Mouse (Mus musculus) macrophage (primary cell): ENCODE data around the gene Rtl5. TPM values are rescaled to one million over a fixed set of nuclear protein-coding genes. Genes with fewer than 3 reads are reported as not detected.
"Not testable (repeated sequence)": the region's sequence is repeated elsewhere in the genome, so short reads cannot be mapped to it uniquely, and the experiment has no call there.

Experiments used
- H3K27ac ChIP-seq: fragments of 350-480 bp; formaldehyde crosslinking; 2 replicates; pipeline ENCODE4 v1.9.0; 2021
- H3K36me3 ChIP-seq: fragments of 350-480 bp; formaldehyde crosslinking; 2 replicates; pipeline ENCODE4 v1.9.0; 2021; ENCODE audit errors: inconsistent target
- H3K4me3 ChIP-seq: fragments of 350-480 bp; formaldehyde crosslinking; 2 replicates; pipeline ENCODE4 v1.9.0; 2021; ENCODE audit errors: inconsistent target
- H3K79me2 ChIP-seq: fragments of 350-480 bp; formaldehyde crosslinking; 2 replicates; pipeline ENCODE4 v1.9.0; 2021; ENCODE audit errors: inconsistent target
- WGBS: methylation state at CpG from one replicate; pipeline ENCODE4 v1.1.7; 2026; ENCODE audit warnings: inconsistent platforms; ENCODE audit not compliant: missing documents; 5-methylcytosine and 5-hydroxymethylcytosine counted together
- polyA plus RNA-seq: library from polyadenylated mRNA; stranded (reverse); fragments of 250-400 nt; gene quantifications from 3 replicates; pipeline ENCODE4 v1.2.4, GENCODE M21; 2018; ENCODE audit warnings: inconsistent platforms
- total RNA-seq, 78 experiments: library from RNA; depleted of rRNA; stranded (reverse); fragments of 250-400 nt; gene quantifications; 1 replicate in 9 of 78; 2 replicates in 24 of 78; 3 replicates in 43 of 78; 4 replicates in 2 of 78; pipeline ENCODE4 v1.2.4; 2018; ENCODE audit warnings: inconsistent platforms in 56 of 78

The Rtl5 gene
- total RNA-seq (2018; cell fraction: chromatin; rRNA removed): 10 to 100 TPM in 19 of 26 experiments, 1 to 10 TPM in 7; 5.0 to 83.3 (median 14.5) TPM
- 10 to 100 TPM in 20 of 26 experiments, 1 to 10 TPM in 6; 6.2 to 28.4 (median 14.0) TPM for total RNA-seq (2018; cell fraction: cytosol; rRNA removed)
- total RNA-seq (2018; cell fraction: nucleus; rRNA removed): 10 to 100 TPM in 25 of 26 experiments, 1 to 10 TPM in 1; 8.4 to 57.4 (median 25.4) TPM
- polyA plus RNA-seq: 7.6 to 21.8 TPM (median 8.2 TPM) in 3 replicates

DNA sequence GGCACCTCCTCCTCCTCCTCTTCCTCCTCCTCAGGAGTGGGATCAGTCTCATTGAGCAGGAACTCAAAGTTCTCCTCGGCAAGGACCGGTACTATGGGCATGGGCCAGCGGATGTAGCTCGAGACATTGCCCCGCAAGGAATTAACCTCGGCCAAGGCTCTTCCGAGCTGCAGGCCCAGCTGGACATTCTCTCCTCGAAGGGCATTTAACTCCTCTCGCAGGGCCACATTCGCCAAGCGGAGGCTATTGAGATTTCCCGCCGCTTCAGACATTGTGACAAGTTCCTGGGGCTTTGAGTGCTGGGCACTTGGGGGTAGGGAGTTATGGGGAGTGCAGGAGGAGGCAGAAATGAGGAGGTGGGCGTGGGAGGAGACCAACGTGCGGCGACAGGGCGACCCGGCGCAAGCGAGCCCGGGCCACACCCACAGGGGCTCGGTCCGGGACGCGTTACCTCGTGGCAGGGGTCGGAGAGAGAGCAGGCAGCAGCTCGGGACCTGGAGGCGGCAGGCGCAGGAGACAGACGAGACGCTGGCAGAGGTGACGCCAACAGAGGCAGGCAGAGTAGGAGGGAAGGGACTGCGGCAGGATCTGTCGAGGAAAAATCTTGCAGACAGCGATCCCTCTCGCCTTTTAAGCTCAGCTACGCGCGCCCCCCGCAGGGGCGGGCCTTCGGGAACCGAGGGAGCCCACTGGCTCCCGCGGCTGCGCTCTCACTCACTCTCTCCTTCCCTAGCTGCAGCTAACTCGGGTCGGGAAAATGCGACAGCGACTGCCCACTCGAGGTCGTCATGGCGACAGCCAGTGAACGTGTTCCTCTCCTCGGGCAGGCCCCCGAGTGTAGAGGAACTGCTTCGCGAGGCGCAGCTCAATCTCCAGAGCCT lies at the start of gene Rtl5:
Gene Rtl5, minus strand, starts transcription at position 714 of the 881 bp plus-strand sequence.
- WGBS: 19% methylated on average over 42 of the region's 61 CpGs
- peak within 1 kb of the TSS; percentile 19 for H3K4me3 ChIP-seq
- H3K27ac ChIP-seq: no peak within 1 kb of the TSS
- H3K36me3 ChIP-seq: no peaks in the 10 kb centered on the region
- H3K79me2 ChIP-seq: no peaks in the 10 kb centered on the region

DNA sequence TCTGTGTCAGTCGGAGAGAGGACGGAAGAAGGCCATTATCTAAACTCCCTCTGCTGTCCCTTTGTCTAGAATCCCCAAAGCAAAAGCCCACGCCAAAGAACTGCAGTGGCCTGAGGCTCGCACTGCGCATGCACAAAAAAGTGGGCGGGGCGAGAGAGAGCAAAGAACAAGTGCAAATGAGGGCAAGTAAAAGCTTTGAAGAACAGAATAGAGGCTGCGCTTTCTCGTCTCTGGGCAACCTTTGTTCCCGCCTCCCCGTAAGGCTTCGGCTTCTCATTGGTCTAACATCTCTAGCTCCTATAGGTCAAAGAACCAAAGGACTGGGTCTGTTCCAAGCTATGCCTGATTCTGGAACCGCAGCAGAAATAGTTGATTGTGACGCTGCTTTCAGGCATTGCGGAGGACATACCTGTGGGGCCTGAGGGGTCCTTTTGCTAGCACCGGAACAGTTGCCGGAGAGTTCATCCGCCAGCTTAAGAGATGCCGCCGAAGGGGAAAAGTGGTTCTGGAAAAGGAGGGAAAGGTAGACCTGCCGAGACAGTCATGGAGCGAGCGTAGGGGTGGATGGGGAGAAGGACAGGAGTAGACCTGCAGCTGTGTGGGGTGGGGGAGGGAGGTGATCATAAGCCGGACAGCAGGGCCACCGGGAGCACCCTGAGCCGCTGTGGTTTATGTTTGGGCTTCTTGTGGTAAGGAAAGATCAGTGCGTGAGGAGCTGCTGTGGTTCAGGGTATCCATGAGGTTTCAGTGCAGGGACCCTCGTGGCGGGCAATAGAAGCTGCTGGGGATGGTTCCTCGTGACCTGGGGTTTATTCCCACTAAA lies 48.1 kb upstream of the Rtl5 start, which contains the start of gene Pin4:
Gene Pin4, plus strand, starts transcription at position 406 of the 823 bp plus-strand sequence.
- Histone ChIP-seq H3K4me3 (peak within 1 kb of the TSS; percentile 82), H3K79me2 (peaks cover 18% of the 10 kb centered on the region), H3K36me3 (no peaks in the 10 kb centered on the region), H3K27ac (peak within 1 kb of the TSS; percentile 51)
- 22% methylated on average over 30 of the region's 30 CpGs for WGBS

DNA sequence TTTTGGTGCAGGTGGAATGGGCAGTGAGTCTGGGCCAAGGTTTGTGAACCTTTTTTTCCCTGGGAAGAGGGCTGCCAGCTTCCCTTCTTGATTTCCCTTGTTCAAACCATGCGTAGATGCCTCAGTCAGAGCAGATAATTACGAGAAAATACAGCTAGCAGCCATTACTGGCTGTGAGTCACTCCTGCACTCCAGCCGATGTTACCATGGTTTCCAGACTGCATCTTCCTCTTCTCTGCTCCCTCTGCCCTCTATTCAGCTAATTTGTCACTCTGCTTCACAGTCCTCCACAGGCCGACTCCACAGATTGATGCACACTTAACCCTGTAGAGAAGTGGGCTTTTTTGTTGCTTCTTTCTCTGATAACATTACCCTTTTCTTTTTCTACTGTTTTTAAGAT lies 44.6 kb upstream of the Rtl5 start:
- H3K36me3 ChIP-seq: no peaks in the 10 kb centered on the region
- H3K27ac ChIP-seq: no peak overlapping the region
- no peak overlapping the region for H3K4me3 ChIP-seq
- 36% methylated on average over 3 of the region's 4 CpGs for WGBS
- H3K79me2 ChIP-seq: peaks cover 14% of the 10 kb centered on the region

DNA sequence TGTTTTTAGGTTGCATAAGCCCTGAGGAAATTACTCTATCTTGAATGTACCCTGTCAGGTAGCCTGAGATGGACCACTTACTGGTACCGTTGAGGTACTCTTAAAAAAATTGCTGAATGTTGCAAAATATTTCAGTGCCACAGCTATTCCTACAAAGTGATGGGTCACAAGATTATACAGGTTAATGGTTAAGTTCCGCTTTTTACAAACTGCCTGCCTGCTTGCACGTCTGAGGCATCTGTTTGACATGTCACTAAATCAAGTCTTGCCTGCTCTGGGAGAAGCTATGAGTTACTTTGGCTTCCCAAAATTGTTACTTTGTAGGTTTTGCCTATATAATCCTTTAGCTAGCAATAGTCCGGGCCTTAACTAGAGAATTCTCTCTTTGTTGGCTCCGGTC lies 38.2 kb upstream of the Rtl5 start:
- not testable (repeated sequence) for H3K4me3 ChIP-seq, H3K36me3 ChIP-seq, H3K79me2 ChIP-seq, H3K27ac ChIP-seq
- 45% methylated on average over 4 of the region's 5 CpGs for WGBS

DNA sequence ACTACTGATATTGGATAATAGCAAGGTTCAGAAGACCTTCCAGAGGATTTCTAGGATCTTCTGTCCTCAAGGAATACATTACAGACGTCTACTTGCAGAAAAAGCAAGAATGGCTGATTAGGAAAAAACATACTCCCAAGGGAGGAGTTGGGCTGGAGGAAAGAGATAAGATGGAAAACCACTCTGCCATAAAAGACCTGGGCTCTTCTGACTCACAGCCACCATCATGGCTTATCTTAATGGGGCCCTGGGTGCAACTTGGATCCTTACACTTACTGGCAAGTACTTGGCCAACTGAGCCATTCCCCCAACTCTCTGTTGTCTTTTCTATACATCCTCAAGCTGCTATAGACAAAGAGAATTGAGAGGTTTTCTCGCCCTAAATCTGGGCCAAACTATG lies 32.7 kb upstream of the Rtl5 start:
- WGBS: 88% methylated on average over 2 of the region's 2 CpGs
- H3K4me3 ChIP-seq, H3K27ac ChIP-seq, H3K36me3 ChIP-seq, H3K79me2 ChIP-seq: not testable (repeated sequence)

DNA sequence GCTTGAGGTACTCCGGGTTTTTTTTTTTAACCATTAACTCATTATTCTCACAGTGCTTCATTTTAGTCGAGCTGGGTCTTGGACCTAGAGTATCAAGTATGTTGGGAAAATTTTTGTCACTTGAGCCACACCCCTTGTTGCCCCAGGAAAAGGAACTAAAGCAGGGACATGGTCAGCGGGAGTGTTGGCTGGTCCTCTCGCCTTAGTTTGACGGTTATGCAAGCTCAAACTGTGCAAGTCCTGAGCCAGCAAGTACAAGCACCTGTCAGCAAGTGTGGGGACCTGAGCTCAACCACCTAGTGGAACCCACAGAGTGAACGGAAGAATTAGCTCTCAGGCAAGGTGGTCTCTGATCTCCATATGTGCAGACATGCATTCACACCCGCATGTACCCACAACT lies 30.8 kb upstream of the Rtl5 start:
- Histone ChIP-seq H3K36me3 (no peaks in the 10 kb centered on the region), H3K27ac (no peak overlapping the region), H3K4me3 (no peak overlapping the region), H3K79me2 (no peaks in the 10 kb centered on the region)
- 59% methylated on average over 6 of the region's 7 CpGs for WGBS

DNA sequence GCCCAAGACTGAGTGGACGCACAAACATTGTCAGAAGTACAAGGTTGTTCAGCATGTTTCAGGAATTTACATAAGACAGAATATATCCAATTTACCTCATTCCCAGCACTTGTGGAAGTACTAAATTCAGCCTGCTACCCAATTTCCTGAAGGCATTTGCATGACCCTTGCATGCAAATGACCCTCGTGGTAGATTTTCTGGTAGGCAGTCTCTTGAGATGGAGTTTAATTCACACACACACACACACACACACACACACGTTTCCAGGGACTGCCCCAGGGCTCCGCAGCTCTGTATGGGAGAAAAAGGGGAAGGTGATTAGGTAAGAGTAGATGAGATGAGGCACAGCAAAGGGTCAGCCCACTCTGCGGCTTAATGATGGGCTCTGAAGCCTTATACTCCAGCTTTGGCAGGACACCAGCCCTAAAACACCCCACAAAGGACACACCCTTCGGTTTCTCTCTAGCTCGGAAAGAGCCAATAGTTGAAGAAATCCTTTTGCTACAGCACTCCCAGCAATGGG lies 23.3 kb upstream of the Rtl5 start:
- WGBS: 40% methylated on average over 7 of the region's 7 CpGs
- no peak overlapping the region for H3K4me3 ChIP-seq
- H3K27ac ChIP-seq: no peak overlapping the region
- no peaks in the 10 kb centered on the region for H3K79me2 ChIP-seq
- H3K36me3 ChIP-seq: no peaks in the 10 kb centered on the region

DNA sequence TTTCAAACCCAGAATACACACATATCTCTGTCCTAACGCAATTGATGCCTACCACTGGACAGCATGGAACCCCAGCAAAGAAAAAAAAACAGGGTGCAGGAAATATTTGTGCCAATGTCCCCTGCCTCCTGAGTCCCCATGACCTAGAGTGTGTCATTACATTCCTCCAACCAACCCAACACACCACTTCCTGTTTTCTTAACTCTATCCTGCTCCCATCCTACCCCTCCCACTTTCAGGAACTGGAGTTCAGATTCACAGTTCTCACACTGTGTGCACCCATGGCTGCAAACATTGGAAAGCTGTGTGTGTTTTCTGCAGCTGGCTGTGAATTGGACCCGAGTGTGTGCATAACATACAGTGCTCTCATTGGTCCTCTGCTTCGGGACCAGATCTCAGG lies 19.5 kb upstream of the Rtl5 start:
- 60% methylated on average over 3 of the region's 3 CpGs for WGBS
- H3K79me2 ChIP-seq: no peaks in the 10 kb centered on the region
- no peaks in the 10 kb centered on the region for H3K36me3 ChIP-seq
- no peak overlapping the region for H3K27ac ChIP-seq
- no peak overlapping the region for H3K4me3 ChIP-seq

DNA sequence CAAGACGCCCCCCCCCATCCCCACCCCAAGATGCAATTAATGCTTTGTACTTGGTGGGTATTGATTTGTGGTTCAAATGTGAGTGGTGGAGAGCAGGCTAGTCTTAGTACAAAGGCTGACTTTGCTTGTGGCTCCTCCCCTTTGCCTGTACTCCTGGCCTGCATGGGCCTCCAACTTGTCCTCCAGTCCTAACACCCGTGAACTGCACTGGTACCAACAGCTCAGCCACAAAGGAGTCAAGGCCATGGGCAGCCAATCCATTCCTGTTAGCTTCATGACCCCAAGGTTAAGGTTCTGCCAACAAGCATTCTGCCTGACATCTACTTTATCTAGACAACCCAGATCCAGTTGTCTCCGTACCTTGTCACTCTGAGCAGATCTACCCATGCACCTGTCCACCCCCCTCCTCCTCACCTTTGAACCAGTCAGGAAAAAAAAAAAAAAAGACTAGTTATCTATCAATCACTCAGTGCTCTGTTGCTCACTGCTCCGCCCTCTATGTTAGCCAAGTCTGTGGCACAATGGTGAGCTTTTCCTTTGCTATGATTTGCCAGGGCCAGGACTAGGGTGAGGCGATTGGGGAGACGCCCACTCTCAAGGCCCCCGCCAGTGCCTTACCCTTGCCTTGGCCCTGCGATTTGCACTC lies 14.8 kb upstream of the Rtl5 start:
- Histone ChIP-seq H3K4me3 (no peak overlapping the region), H3K27ac (no peak overlapping the region), H3K79me2 (no peaks in the 10 kb centered on the region), H3K36me3 (no peaks in the 10 kb centered on the region)
- 90% methylated on average over 8 of the region's 8 CpGs for WGBS

DNA sequence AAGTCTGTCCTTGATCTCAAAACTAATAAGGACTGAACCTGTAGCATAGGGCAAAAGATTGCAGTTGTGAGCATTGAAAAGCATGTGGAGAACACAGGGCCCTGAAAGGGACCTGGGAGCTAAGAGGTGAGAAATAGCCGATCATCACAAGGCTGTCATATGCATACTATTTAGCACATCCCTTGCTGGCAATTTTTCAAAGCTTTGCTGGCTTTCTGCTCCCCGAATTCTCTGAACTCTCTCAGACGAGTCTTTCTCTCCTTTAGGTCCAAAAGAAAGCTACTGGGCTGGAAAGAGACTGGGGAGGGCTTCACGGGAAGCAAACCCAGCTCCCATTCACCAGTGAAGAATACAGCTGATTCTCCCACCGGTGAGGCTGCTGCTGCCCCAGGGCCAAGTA lies 11.2 kb upstream of the Rtl5 start:
- Histone ChIP-seq H3K79me2 (no peaks in the 10 kb centered on the region), H3K36me3 (no peaks in the 10 kb centered on the region), H3K4me3 (no peak overlapping the region), H3K27ac (no peak overlapping the region)
- WGBS: 82% methylated on average over 5 of the region's 5 CpGs

DNA sequence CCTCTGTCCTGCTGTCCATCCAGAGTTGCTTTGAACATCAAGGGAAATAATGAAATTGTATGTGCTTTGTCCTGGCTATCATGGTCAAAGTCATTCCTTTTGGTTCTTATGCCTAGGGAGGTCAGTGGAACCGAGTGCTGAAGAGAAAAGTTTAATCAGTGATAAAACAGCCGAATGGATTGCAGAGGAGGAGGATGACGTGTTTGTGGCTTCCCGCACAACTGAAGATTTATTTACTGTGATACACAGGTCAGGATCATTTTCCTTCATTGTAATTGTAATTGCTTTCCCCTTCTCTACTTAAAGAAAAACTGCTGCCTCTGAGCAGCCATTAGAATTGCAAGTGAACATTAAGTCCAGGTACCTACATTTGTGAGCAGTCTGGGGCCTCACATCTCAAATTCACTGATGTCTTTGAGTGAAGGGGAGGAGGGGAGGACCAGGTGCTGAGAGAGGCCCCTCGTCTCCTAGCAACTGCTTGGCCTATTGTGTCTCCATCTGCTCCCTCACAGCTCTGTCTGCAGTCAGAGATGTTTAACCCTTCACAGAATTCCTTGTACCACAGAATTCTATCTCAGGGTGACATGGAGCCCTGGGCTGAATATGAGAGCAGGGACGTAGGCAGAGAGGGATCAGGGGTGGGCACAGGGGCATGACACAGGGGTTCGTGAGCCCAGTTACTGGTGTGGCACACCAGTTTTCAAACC lies 10.6 kb upstream of the Rtl5 start:
- 85% methylated on average over 7 of the region's 7 CpGs for WGBS
- H3K79me2 ChIP-seq: no peaks in the 10 kb centered on the region

DNA sequence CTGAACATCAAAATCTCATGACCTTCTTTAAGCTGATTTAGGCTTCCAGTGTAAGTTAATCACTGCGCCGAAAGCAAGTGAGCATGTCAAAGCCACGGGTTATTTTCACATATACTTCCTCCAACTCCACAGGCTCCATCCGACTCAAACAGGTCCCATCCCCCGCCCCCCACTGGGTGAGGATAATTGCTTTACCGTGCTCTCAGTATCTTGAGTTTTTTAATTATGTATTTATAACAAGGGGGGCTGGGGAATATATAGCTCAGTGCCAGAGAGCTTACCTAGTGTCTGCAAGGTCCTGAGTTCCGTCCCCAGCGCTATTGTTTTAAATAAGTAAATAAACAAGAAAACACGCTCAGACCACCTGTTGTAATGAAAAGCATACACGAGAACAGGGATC lies 10.0 kb upstream of the Rtl5 start:
- Histone ChIP-seq H3K79me2 (no peaks in the 10 kb centered on the region), H3K27ac (no peak overlapping the region), H3K36me3 (no peaks in the 10 kb centered on the region), H3K4me3 (no peak overlapping the region)
- 80% methylated on average over 10 of the region's 10 CpGs for WGBS

More for the DNA sequence above, 10.6 kb upstream of the Rtl5 start:
- no peak overlapping the region for H3K27ac ChIP-seq
- H3K36me3 ChIP-seq: no peaks in the 10 kb centered on the region
- H3K4me3 ChIP-seq: no peak overlapping the region

DNA sequence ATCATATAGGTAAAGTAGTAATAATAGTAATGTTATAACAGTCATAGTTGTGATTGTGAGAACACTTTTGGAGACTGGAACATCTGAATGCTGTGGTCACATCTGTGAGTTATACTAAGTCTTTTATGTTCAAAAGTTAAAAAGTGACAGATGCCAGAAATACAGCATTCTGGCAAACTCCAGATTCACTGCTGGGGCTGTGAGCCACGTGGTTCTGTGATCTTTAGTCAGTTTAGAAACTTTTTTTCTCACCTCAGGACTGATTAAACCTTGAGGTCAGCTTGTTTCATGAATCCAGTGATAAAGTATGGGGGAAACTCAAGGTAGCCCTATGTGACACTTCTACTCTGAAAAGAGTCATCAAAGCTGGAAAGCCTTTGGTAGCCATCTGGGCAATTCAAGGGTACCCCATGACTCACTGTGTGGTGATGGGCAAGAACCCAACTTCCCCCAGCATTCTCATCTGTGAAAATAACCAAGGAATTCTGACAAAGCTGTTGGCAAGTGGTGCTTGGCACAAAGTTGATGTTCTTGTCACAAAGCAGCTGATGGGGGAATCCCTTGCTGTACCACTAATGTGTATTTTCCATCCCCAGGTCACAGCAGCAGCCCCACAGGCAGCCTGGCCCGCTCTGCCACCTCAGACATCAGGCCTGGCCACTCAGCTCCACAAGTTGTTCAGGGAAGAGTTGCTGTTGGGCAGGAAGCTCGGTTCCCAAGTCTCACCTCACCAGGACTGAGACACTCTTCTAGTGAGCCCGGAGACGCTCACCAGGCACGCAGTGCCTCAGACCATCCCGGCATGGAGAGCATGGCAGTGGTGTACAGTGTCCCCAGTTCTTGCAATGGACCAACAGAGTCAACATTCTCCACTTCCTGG lies 6.0 kb upstream of the Rtl5 start:
- 86% methylated on average over 7 of the region's 7 CpGs for WGBS
- no peak overlapping the region for H3K4me3 ChIP-seq
- no peaks in the 10 kb centered on the region for H3K36me3 ChIP-seq

More for the DNA sequence above, 6.0 kb upstream of the Rtl5 start:
- no peak overlapping the region for H3K27ac ChIP-seq
- H3K79me2 ChIP-seq: no peaks in the 10 kb centered on the region
